Mouse (Mus musculus): Measurements from ENCODE around the gene Zzef1. TPM values are rescaled to one million over a fixed set of nuclear protein-coding genes. Genes with fewer than 3 reads are reported as not detected.

The Zzef1 gene
- polyA plus RNA-seq, 1 experiment from 2014 or later, result 3.5 TPM

DNA sequence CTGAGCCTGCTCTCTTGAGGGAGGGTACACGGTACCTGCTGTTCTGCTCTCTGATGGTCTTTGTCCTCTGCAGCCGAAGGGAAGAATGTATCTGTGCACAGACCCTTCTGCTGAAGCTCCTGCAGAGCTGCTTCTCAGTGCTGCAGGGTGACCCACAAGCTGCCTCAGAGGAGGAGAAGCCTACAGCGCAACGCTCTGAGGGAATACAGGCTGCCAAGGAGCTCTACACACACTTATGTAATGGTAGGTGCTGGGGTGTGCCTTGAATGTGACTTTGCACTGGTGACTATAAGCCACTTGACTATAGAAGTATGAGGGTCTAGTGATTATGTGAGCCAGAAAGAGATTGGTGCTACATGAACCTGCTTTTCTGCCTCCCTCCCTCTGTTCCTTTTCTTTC is 57.1 kb downstream of the Zzef1 start:
- WGBS (ENCODE audit: insufficient replicate concordance), result 91% methylated on average over 4 of the region's 4 CpGs
- no peak for TF ChIP-seq EP300 (IDR thresholded peaks at IDR 0.05; ENCODE audit: low read depth)
- no peak for TF ChIP-seq CTCF (IDR thresholded peaks at IDR 0.05; ENCODE audit: low read depth)
- peaks cover 51% of the 10 kb centered on the region for H3K36me3 ChIP-seq (replicated peaks; ENCODE audit: insufficient read depth, low read length)

DNA sequence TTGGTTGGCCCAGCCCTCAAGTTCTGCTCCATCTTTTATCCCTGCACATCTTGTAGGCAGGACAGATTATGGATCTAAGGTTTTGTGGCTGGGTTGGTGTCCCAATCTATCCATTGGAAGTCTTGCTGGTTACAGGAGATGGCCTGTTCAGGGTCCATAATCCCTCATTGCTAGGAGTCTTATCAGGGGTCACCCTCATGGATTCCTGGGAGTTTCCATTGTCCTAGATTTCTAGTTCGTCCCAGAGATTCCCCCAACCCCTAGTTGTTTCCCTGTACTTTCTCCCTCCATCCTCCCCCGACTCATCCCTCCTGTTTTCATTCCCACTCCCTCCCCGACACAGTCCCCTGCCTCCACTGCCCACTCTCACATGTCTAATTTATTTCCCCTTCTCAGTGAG is 58.2 kb downstream of the Zzef1 start:
- TF ChIP-seq EP300 (IDR thresholded peaks at IDR 0.05; ENCODE audit: low read depth) (no peak), CTCF (IDR thresholded peaks at IDR 0.05; ENCODE audit: low read depth) (no peak)
- WGBS (ENCODE audit: insufficient replicate concordance), result 85% methylated on average over 3 of the region's 3 CpGs
- ATAC-seq (no peak), DNase-seq (no peak)
- no peak overlapping the region for H3K4me2 ChIP-seq (ENCODE audit: low read depth, low read length)
- no peak overlapping the region for H3K27ac ChIP-seq (ENCODE audit: low read depth)
- H3K9me3 ChIP-seq (ENCODE audit: low read length), result no peaks in the 10 kb centered on the region
- no peak overlapping the region for H3K4me3 ChIP-seq (ENCODE audit: low read depth, low read length)
- no peaks in the 10 kb centered on the region for H3K4me1 ChIP-seq (ENCODE audit: insufficient read depth)
- no peak overlapping the region for H3K9ac ChIP-seq (replicated peaks)
- H3K27me3 ChIP-seq (ENCODE audit: insufficient read depth, low read length), result no peaks in the 10 kb centered on the region
- peaks cover 46% of the 10 kb centered on the region for H3K36me3 ChIP-seq (replicated peaks; ENCODE audit: insufficient read depth, low read length)

More for the DNA sequence above, 57.1 kb downstream of the Zzef1 start:
- no peaks in the 10 kb centered on the region for H3K4me1 ChIP-seq (ENCODE audit: insufficient read depth)
- no peaks in the 10 kb centered on the region for H3K27me3 ChIP-seq (ENCODE audit: insufficient read depth, low read length)
- no peak overlapping the region for H3K27ac ChIP-seq (ENCODE audit: low read depth)
- no peaks in the 10 kb centered on the region for H3K9me3 ChIP-seq (ENCODE audit: low read length)
- no peak overlapping the region for H3K4me3 ChIP-seq (ENCODE audit: low read depth, low read length)
- DNase-seq (no peak), ATAC-seq (no peak)
- no peak overlapping the region for H3K4me2 ChIP-seq (ENCODE audit: low read depth, low read length)
- no peak overlapping the region for H3K9ac ChIP-seq (replicated peaks)

DNA sequence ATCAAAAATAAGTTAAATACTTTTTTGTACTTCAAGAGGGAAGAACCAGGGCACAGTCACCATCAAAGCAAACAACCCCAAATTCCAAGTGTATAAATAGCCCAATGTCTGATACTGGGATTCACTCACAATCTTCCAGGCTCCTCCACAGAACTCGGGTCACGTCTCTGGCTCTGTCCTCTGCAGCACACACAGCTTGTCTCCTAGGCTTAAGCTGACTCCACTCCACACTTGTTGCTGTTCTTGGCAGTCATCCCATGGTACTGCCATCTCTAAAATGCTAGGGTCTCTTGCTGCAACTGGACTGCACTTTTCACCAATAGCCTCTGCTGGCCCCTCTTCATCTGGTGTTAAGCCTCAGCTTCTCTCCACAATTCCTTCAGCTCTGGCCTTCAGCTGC is 60.7 kb downstream of the Zzef1 start:
- 90% methylated on average over 2 of the region's 2 CpGs for WGBS (ENCODE audit: insufficient replicate concordance)
- no peak for DNase-seq
- no peaks in the 10 kb centered on the region for H3K9me3 ChIP-seq (ENCODE audit: low read length)
- TF ChIP-seq EP300 (IDR thresholded peaks at IDR 0.05; ENCODE audit: low read depth), result no peak
- no peak for TF ChIP-seq CTCF (IDR thresholded peaks at IDR 0.05; ENCODE audit: low read depth)
- no peak for ATAC-seq
- peaks cover 56% of the 10 kb centered on the region for H3K36me3 ChIP-seq (replicated peaks; ENCODE audit: insufficient read depth, low read length)
- H3K4me3 ChIP-seq (ENCODE audit: low read depth, low read length), result no peak overlapping the region
- no peak overlapping the region for H3K27ac ChIP-seq (ENCODE audit: low read depth)
- H3K4me1 ChIP-seq (ENCODE audit: insufficient read depth), result no peaks in the 10 kb centered on the region
- H3K9ac ChIP-seq (replicated peaks), result no peak overlapping the region
- H3K4me2 ChIP-seq (ENCODE audit: low read depth, low read length), result no peak overlapping the region
- no peaks in the 10 kb centered on the region for H3K27me3 ChIP-seq (ENCODE audit: insufficient read depth, low read length)

DNA sequence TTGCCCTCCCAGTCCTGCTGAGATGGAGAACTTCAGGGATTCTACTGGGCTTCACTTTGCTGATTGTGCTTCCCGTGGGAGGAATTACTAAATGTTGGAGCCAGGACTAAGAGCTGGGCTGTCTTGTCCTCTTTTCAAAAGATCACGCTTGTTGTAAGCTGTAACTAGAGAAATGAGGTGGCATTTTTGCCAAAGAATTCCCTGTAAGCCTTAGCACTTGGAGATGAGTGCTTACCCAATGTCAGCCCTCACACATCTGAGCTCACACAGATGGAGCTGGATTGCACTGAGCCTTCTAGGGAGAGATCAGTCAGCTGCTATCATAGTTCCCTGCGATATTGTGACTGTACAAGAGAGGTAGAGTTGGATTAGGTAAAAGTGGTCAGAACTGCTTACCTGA is 65.2 kb downstream of the Zzef1 start:
- Histone ChIP-seq H3K4me3 (ENCODE audit: low read depth, low read length) (no peak overlapping the region), H3K4me2 (ENCODE audit: low read depth, low read length) (no peak overlapping the region), H3K9ac (replicated peaks) (no peak overlapping the region), H3K27me3 (ENCODE audit: insufficient read depth, low read length) (no peaks in the 10 kb centered on the region), H3K36me3 (replicated peaks; ENCODE audit: insufficient read depth, low read length) (peaks cover 60% of the 10 kb centered on the region), H3K9me3 (ENCODE audit: low read length) (no peaks in the 10 kb centered on the region), H3K4me1 (ENCODE audit: insufficient read depth) (no peaks in the 10 kb centered on the region), H3K27ac (ENCODE audit: low read depth) (no peak overlapping the region)
- no peak for TF ChIP-seq EP300 (IDR thresholded peaks at IDR 0.05; ENCODE audit: low read depth)
- no peak for TF ChIP-seq CTCF (IDR thresholded peaks at IDR 0.05; ENCODE audit: low read depth)
- ATAC-seq (no peak), DNase-seq (no peak)
- 84% methylated on average over 3 of the region's 3 CpGs for WGBS (ENCODE audit: insufficient replicate concordance)

DNA sequence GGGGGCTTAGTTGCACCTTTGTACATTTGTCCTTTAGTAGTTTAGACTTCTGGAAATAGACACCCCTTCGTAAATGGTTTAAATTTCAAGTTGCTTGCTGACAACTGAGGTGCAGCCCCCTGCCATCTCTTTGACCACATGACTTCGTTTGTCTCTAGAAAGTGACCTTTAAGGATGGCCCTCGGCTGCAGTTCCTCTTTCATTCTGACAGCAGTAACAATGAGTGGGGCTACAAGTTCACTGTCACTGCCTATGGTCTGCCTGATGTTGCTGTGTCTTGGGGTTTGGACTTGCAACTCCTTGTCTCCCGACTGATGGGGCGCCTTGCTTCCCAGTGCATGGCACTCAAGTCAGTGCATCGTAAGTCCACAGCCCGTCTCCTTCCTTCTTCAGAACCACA is 70.4 kb downstream of the Zzef1 start:
- WGBS (ENCODE audit: insufficient replicate concordance), result 75% methylated on average over 7 of the region's 7 CpGs
- ATAC-seq, result no peak
- Histone ChIP-seq H3K4me1 (ENCODE audit: insufficient read depth) (no peaks in the 10 kb centered on the region), H3K4me2 (ENCODE audit: low read depth, low read length) (no peak overlapping the region), H3K9me3 (ENCODE audit: low read length) (no peaks in the 10 kb centered on the region), H3K27ac (ENCODE audit: low read depth) (no peak overlapping the region), H3K27me3 (ENCODE audit: insufficient read depth, low read length) (no peaks in the 10 kb centered on the region), H3K9ac (replicated peaks) (no peak overlapping the region), H3K4me3 (ENCODE audit: low read depth, low read length) (no peak overlapping the region), H3K36me3 (replicated peaks; ENCODE audit: insufficient read depth, low read length) (peaks cover 68% of the 10 kb centered on the region)
- DNase-seq, result no peak
- TF ChIP-seq CTCF (IDR thresholded peaks at IDR 0.05; ENCODE audit: low read depth), result no peak
- TF ChIP-seq EP300 (IDR thresholded peaks at IDR 0.05; ENCODE audit: low read depth), result no peak

DNA sequence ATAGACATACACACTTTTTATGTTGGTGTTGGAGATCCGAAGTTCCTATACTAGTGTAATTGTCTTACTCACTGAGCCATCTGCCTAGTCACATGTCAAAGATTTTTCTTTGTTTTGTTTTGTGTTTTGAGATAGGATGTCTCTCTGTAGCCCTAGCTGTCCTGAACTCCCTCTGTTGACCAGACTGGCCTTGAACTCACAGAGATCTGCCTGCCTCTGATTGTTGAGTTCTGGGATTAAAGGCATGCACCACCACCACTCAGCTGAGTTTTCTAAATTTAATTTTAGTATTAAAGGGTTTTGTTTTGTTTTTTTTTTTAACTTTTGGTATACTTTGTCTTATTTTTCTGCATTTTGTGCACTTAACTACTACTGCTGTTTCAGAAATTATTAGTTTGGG is 76.0 kb downstream of the Zzef1 start:
- Histone ChIP-seq H3K36me3 (replicated peaks; ENCODE audit: insufficient read depth, low read length) (peaks cover 66% of the 10 kb centered on the region), H3K9me3 (ENCODE audit: low read length) (no peaks in the 10 kb centered on the region), H3K27ac (ENCODE audit: low read depth) (no peak overlapping the region), H3K4me1 (ENCODE audit: insufficient read depth) (no peaks in the 10 kb centered on the region), H3K27me3 (ENCODE audit: insufficient read depth, low read length) (no peaks in the 10 kb centered on the region), H3K4me2 (ENCODE audit: low read depth, low read length) (no peak overlapping the region), H3K9ac (replicated peaks) (no peak overlapping the region), H3K4me3 (ENCODE audit: low read depth, low read length) (no peak overlapping the region)
- WGBS (ENCODE audit: insufficient replicate concordance), result 78% methylated on average over 1 of the region's 1 CpGs
- no peak for TF ChIP-seq EP300 (IDR thresholded peaks at IDR 0.05; ENCODE audit: low read depth)
- no peak for TF ChIP-seq CTCF (IDR thresholded peaks at IDR 0.05; ENCODE audit: low read depth)
- DNase-seq (no peak), ATAC-seq (no peak)

DNA sequence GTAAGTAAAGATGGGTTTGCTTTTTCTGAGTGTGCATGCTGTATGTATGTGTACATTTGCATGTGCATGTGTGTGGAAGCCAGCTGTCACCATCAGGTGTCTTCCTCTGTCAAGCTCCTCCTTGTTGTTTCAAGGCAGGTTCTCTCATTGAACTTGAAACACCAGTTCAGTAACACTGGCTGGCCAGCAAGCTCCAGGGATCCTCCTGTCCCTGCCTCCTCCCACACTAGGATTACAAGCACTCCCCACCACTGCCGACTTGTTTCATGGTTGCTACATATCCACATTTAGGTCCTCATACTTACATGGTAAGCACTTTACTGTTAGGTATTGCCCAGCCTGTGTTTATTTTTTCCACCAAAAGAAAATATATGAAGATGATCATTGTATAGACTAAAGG is 96.6 kb downstream of the Zzef1 start:
- H3K27me3 ChIP-seq (ENCODE audit: insufficient read depth, low read length), result no peaks in the 10 kb centered on the region
- WGBS (ENCODE audit: insufficient replicate concordance), result 72% methylated on average over 1 of the region's 1 CpGs
- peaks cover 58% of the 10 kb centered on the region for H3K36me3 ChIP-seq (replicated peaks; ENCODE audit: insufficient read depth, low read length)
- no peak for DNase-seq
- H3K4me2 ChIP-seq (ENCODE audit: low read depth, low read length), result no peak overlapping the region
- no peaks in the 10 kb centered on the region for H3K9me3 ChIP-seq (ENCODE audit: low read length)
- H3K9ac ChIP-seq (replicated peaks), result no peak overlapping the region
- no peak for ATAC-seq
- H3K27ac ChIP-seq (ENCODE audit: low read depth), result no peak overlapping the region
- H3K4me3 ChIP-seq (ENCODE audit: low read depth, low read length), result no peak overlapping the region
- no peak for TF ChIP-seq EP300 (IDR thresholded peaks at IDR 0.05; ENCODE audit: low read depth)
- TF ChIP-seq CTCF (IDR thresholded peaks at IDR 0.05; ENCODE audit: low read depth), result no peak
- no peaks in the 10 kb centered on the region for H3K4me1 ChIP-seq (ENCODE audit: insufficient read depth)
